Mouse (Mus musculus) B cell, adult 62 days (primary cell): ENCODE measurements around the gene Cd300lg. TPM values are rescaled to one million over a fixed set of nuclear protein-coding genes. Genes with fewer than 3 reads are reported as not detected.

Experiments used
- total RNA-seq: library from RNA; stranded (reverse); gene quantifications from 4 replicates; pipeline ENCODE4 v1.2.4, GENCODE M21; 2023

The Cd300lg gene
- total RNA-seq, result 0.33 TPM in 1 of 4 replicates, not detected in the others

DNA sequence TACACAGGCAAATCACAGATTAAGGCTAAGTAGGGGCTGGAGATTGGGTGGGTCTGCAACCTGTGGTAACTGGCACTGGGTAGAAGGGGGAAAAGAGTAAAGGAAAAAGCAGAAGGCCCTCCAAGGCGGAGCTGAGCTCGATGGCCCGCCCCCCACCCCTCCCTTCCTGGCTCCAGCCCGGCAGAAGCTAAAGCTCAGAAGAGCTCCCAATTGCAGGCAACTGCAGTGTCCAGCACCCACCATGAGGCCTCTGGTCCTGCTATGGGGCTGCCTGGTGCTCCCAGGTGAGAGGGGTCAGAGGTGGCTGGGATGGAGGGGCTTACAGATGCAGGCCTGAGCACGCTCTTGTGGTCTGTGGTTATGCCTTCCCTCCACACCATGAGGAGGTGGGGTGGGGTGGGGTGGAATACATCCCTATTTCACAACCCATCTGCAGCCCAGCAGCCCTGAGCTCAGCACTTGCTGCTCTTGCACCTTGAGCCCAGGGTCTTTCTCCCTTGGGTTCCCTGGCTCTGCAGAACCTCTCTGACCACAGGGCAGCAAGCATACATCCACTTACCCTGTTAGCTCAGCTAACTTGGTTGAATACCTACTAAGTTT, at the start of gene Cd300lg:
Gene Cd300lg (plus strand): TSS at position 160 of the 600 bp plus-strand sequence.

DNA sequence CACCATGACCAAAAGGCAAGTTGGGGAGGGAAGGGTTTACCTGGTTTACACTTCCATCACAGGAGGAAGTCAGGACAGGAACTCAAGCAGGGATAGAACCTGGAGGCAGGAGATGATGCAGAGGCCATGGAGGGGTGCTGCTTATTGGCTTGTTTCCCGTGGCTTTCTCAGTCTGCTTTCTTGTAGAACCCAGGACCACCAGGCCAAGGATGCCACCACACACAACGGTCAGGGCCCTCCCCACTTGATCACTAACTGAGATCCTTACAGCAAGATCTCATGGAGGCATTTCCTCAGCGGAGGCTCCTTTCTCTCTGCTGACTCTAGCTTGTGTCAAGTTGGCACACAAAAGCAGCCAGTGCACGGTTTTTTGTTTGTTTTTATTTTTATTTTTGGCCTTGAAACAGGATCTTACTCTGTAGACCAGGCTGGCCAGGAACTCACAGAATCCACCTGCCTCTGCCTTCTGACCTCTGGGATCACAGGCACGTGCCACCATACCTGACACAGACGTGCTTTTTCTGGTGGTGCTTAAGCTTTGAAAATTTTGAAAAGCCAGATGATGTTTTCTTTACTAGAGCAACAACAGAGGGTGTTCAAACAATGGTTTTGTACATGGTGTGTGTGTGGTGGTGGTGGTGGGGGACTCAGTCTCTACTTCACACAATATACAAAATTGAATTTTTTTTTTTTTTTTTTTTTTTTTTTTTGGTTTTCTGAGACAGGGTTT, 13.1 kb upstream of the Cd300lg start, which contains the start of gene Mpp3:
Gene Mpp3 (minus strand): TSS at position 375 of the 730 bp plus-strand sequence.

DNA sequence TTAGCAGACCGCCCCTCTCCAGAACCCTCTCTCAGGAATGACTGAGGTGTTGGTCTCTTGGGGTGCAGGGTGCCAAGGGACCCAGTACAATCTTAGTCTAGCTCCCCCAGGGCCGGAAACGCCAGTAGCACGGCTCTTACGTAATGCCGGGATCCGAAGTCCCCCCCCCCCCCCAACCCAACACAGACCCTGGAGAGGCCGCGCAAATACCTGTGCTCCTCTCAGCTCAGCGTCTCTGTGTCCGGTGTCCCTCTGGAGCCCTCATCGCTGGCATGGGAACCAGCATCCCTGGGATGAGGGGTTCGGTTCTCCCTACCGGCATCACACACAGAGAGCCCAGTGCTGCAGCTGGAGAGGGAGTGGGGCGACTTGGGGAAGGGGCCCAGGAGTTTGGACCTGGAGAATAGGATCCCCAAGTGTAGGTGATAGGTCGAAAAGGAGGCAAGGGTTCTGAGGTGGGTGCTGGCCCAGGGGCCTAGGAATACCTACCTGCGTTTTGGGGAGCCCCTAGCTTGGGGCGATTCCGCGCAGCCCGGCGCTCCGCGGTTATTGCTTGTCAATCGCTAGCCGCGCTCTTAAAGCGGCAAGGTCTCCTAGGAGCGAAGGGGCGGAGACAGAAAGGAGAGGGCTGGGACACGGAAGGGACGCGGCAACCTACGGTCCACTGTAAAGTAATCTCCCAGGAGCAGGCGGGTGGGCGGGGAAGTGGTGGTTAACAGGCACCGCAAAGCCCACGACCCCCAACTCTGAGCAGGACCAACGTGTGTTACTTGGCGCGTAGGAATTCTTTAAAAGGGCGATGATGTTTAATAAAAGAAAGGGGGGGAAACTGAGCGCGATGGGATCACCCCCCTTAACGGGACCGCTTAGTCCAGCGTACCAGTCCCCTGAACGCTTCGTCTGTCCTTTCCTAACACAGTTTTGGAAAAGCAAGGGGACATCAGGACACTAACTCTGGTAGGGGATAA, 46.9 kb downstream of the Cd300lg start, which contains the start of gene Mpp2:
Gene Mpp2 (minus strand): TSS at position 585 of the 968 bp plus-strand sequence.

DNA sequence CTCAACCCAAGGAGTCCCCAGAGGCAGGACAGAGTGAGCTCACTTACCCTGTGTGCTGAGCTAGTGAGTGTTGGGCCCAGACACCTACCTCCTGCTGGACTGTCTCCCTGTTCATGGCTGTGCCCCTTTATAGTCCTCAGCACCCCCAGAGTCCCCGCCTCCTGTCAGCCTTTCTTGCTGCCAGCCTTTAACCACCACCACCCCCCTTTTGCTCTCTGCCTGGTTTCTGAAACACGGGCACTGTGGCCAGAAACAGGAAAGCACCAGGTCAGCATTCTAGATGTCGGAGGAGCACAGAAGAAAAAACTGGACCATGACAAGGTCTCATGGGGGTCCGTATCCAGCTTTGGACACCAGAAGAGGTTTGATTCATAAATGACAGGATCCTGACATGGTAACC, 59.9 kb downstream of the Cd300lg start, which contains the start of gene Ppy:
Gene Ppy (minus strand): TSS at position 101 of the 400 bp plus-strand sequence.

Other genes starting within 250 kb of the Cd300lg start
- 0.43 to 0.72 TPM (median 0.60 TPM) in 4 replicates for gene Meox1, start 147.1 kb upstream of the Cd300lg start, total RNA-seq
- gene Sost, start 74.5 kb upstream of the Cd300lg start, total RNA-seq, result not detected in 4 replicates
- not detected in 4 replicates for gene Cfap97d1, start 57.2 kb upstream of the Cd300lg start, total RNA-seq
- gene Dusp3, start 54.5 kb upstream of the Cd300lg start, total RNA-seq, result 29.5 to 31.8 TPM (median 30.8 TPM) in 4 replicates
- not detected in 4 replicates for gene Mpp3, start 13.0 kb upstream of the Cd300lg start, total RNA-seq
- gene Mpp2, start 47.0 kb downstream of the Cd300lg start, total RNA-seq, result not detected in 4 replicates
- gene Ppy, start 59.8 kb downstream of the Cd300lg start, total RNA-seq, result not detected in 4 replicates
- gene Pyy, start 66.3 kb downstream of the Cd300lg start, total RNA-seq, result not detected in 4 replicates
- gene Nags, start 104.0 kb downstream of the Cd300lg start, total RNA-seq, result not detected in 4 replicates
- gene Tmem101, start 114.9 kb downstream of the Cd300lg start, total RNA-seq, result 6.5 to 9.5 TPM (median 6.8 TPM) in 4 replicates
- 55.4 to 61.7 TPM (median 58.0 TPM) in 4 replicates for gene Lsm12, start 143.8 kb downstream of the Cd300lg start, total RNA-seq
- gene G6pc3, start 148.1 kb downstream of the Cd300lg start, total RNA-seq, result 46.3 to 53.9 TPM (median 49.4 TPM) in 4 replicates
- 128 to 150 TPM (median 136 TPM) in 4 replicates for gene Hdac5, start 188.7 kb downstream of the Cd300lg start, total RNA-seq
- gene BC030867, start 207.4 kb downstream of the Cd300lg start, total RNA-seq, result 1.0 to 2.7 TPM (median 1.7 TPM) in 4 replicates
- gene Asb16, start 227.2 kb downstream of the Cd300lg start, total RNA-seq, result not detected in 4 replicates
- 44.2 to 52.2 TPM (median 49.6 TPM) in 4 replicates for gene Tmub2, start 243.4 kb downstream of the Cd300lg start, total RNA-seq